Mouse (Mus musculus) MEL (cell line): Measurements from ENCODE around the gene Grsf1.

Source experiments
- CHD1 ChIP-seq: IDR thresholded peaks from 2 replicates; pipeline ENCODE4 v1.6.1; 2012; ENCODE audit warnings: low read depth, mild to moderate bottlenecking, inconsistent platforms, low read length, improper control_type of control experiment
- CTCF ChIP-seq, 3 experiments: IDR thresholded peaks in 2 of 3; conservative IDR thresholded peaks in 1 of 3; 2 replicates each; pipeline ENCODE4 v1.5.1; 2011 to 2012; ENCODE audit warnings: low read length in 3 of 3, low read depth in 2 of 3, mild to moderate bottlenecking in 2 of 3, improper control_type of control experiment in 1 of 3, inconsistent platforms in 1 of 3, mixed read lengths in 1 of 3, moderate library complexity in 1 of 3; ENCODE audit not compliant: control insufficient read depth in 1 of 3, insufficient read depth in 1 of 3, poor library complexity in 1 of 3, severe bottlenecking in 1 of 3
- EP300 ChIP-seq, 2 experiments: IDR thresholded peaks; 2 replicates each; pipeline ENCODE4 v1.6.1; 2011; ENCODE audit warnings: improper control_type of control experiment in 2 of 2, low read length in 2 of 2, low read depth in 1 of 2, mild to moderate bottlenecking in 1 of 2
- GATA1 ChIP-seq: IDR thresholded peaks from 2 replicates; pipeline ENCODE4 v1.6.1; 2011; ENCODE audit warnings: low read depth, low read length, improper control_type of control experiment
- MAFK ChIP-seq: IDR thresholded peaks from 2 replicates; pipeline ENCODE4 v1.6.1; 2011; ENCODE audit warnings: low read depth, mild to moderate bottlenecking, low read length, improper control_type of control experiment, borderline replicate concordance
- MXI1 ChIP-seq: IDR thresholded peaks from 2 replicates; pipeline ENCODE4 v1.6.1; 2011; ENCODE audit warnings: mild to moderate bottlenecking, low read depth, low read length, improper control_type of control experiment
- POLR2A ChIP-seq, 2 experiments: IDR thresholded peaks; 2 replicates each; pipeline ENCODE4 v1.6.1; 2011 to 2012; ENCODE audit warnings: low read length in 2 of 2, mild to moderate bottlenecking in 2 of 2, control low read depth in 1 of 2, improper control_type of control experiment in 1 of 2, low read depth in 1 of 2, moderate library complexity in 1 of 2; ENCODE audit not compliant: control insufficient read depth in 1 of 2, insufficient read depth in 1 of 2, poor library complexity in 1 of 2
- SIN3A ChIP-seq: IDR thresholded peaks from 2 replicates; pipeline ENCODE4 v1.6.1; 2012; ENCODE audit warnings: low read length, improper control_type of control experiment, inconsistent platforms
- SMC3 ChIP-seq: IDR thresholded peaks from 2 replicates; pipeline ENCODE4 v1.6.1; 2011; ENCODE audit warnings: low read depth, low read length, improper control_type of control experiment
- USF1 ChIP-seq: IDR thresholded peaks from 2 replicates; pipeline ENCODE4 v1.6.1; 2014; ENCODE audit warnings: low read depth, mild to moderate bottlenecking, inconsistent platforms, low read length, improper control_type of control experiment, moderate library complexity

- TF ChIP-seq MAFK (no peak), CTCF (IDR thresholded peaks at IDR 0.05 in 2 of 3, conservative IDR thresholded peaks at IDR 0.05 in 1 of 3; ENCODE audit: control insufficient read depth in 1 of 3, insufficient read depth in 1 of 3, low read depth in 2 of 3, low read length in 3 of 3, poor library complexity in 1 of 3, severe bottlenecking in 1 of 3) (no peak), GATA1 (no peak), SIN3A (no peak), SMC3 (no peak), USF1 (no peak), POLR2A (IDR thresholded peaks at IDR 0.05; ENCODE audit: control insufficient read depth in 1 of 2, insufficient read depth in 1 of 2, low read depth in 1 of 2, low read length in 2 of 2, poor library complexity in 1 of 2) (no peak), MXI1 (no peak), CHD1 (no peak), EP300 (IDR thresholded peaks at IDR 0.05; ENCODE audit: low read depth in 1 of 2, low read length in 2 of 2) (no peak)
These were observed 9.3 kb upstream of the Grsf1 start for GRCm38 (mm10) chr5:88685306-88685705.
